15 mouse cellular contexts compared by ENCODE assay signal in the genomic region with DNA sequence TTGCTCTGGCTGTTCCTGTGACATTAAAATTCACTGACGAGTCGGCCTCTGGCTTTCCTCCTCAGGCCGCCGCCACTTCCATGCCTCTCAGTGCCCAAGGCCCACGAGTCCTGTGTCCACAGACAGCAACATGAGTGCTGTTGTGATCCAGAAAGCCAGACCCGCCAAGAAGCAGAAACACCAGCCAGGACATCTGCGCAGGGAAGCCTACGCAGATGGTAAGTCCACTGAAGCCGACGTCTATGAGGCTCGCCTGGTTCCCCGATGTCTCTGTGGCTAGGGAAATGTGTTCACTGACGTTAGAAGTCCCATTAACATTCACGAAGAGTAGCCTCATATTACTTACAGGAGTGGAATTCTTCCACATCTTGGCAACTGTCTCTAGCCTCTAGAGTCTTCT.
DNase-seq lines count a peak whose midpoint lies in the region; ATAC-seq and TF ChIP-seq lines count a peak whose summit lies in the region.
"Had no signal": no experiment of that assay in that cellular context is flagged by ENCODE, and none has a peak within 500 bp of the region (broad histone marks: within the 10 kb centered on the region; RNA-seq: fewer than 3 reads in every experiment).

No protein-coding gene starts in this region.

- intact Hi-C loops in gastrocnemius, postnatal 36 days (cut with DNase I): no loop called here

- TF ChIP-seq CTCF in forebrain, postnatal 0 days (IDR thresholded peaks at IDR 0.05; ENCODE audit: low read depth): no peak

- no peak for ATAC-seq in forebrain, postnatal 0 days
- ATAC-seq in embryonic facial prominence, embryonic 14.5 days (ENCODE audit: low read depth): no peak
- ATAC-seq in heart, embryonic 11.5 days (replicated peaks; ENCODE audit: insufficient number of reproducible peaks, low FRiP score, low TSS enrichment): no peak
- ATAC-seq: activated CD4-positive, CD25-positive, alpha-beta regulatory T cell, adult 4 months had no signal

- H3K4me1 ChIP-seq in forebrain, postnatal 0 days (ENCODE audit: insufficient read depth): 0 out of 2 replicates have a peak, but pooled peaks cover 3% of the 10 kb centered on the region
- H3K4me1 ChIP-seq in forebrain, embryonic 10.5 days: no peaks in the 10 kb centered on the region
- no peaks in the 10 kb centered on the region for H3K4me1 ChIP-seq in embryonic facial prominence, embryonic 14.5 days (ENCODE audit: control insufficient read depth, insufficient read depth, low read length)
- H3K4me1 ChIP-seq in heart, embryonic 11.5 days (ENCODE audit: control insufficient read depth, insufficient read depth, low read length): no peaks in the 10 kb centered on the region
- H3K4me1 ChIP-seq: megakaryocyte, embryonic 14.5 days had no signal

- no peaks in the 10 kb centered on the region for H3K9me3 ChIP-seq in forebrain, postnatal 0 days (ENCODE audit: low read length)
- H3K9me3 ChIP-seq in forebrain, embryonic 10.5 days: no peaks in the 10 kb centered on the region
- H3K9me3 ChIP-seq in embryonic facial prominence, embryonic 14.5 days (ENCODE audit: control insufficient read depth, low read length): no peaks in the 10 kb centered on the region
- H3K9me3 ChIP-seq in heart, embryonic 11.5 days (replicated peaks; ENCODE audit: control insufficient read depth, low read length): no peaks in the 10 kb centered on the region

- H3K27me3 ChIP-seq in forebrain, postnatal 0 days (ENCODE audit: insufficient read depth, low read length): no peaks in the 10 kb centered on the region
- H3K27me3 ChIP-seq in forebrain, embryonic 10.5 days (ENCODE audit: poor library complexity, severe bottlenecking): no peaks in the 10 kb centered on the region
- H3K27me3 ChIP-seq in embryonic facial prominence, embryonic 14.5 days (replicated peaks; ENCODE audit: control insufficient read depth, insufficient read depth, low read length): no peaks in the 10 kb centered on the region
- H3K27me3 ChIP-seq in heart, embryonic 11.5 days (ENCODE audit: control insufficient read depth, insufficient read depth, low read length): no peaks in the 10 kb centered on the region
- H3K27me3 ChIP-seq: megakaryocyte, embryonic 14.5 days had no signal

- no peak overlapping the region for H3K4me2 ChIP-seq in forebrain, postnatal 0 days (ENCODE audit: low read depth)
- H3K4me2 ChIP-seq in embryonic facial prominence, embryonic 14.5 days (ENCODE audit: low read depth, low read length): no peak overlapping the region
- no peak overlapping the region for H3K4me2 ChIP-seq in heart, embryonic 11.5 days

- H3K27ac ChIP-seq in forebrain, postnatal 0 days (ENCODE audit: low read depth, low read length): no peak overlapping the region
- H3K27ac ChIP-seq in forebrain, embryonic 10.5 days: no peak overlapping the region
- no peak overlapping the region for H3K27ac ChIP-seq in embryonic facial prominence, embryonic 14.5 days (replicated peaks; ENCODE audit: low read depth, low read length)
- H3K27ac ChIP-seq in heart, embryonic 11.5 days (ENCODE audit: low read depth, low read length): no peak overlapping the region
- H3K27ac ChIP-seq: heart, adult 2 months; liver, embryonic 14.5 days had no signal

- WGBS in forebrain, postnatal 0 days: 71% methylated on average over 14 of the region's 14 CpGs
- 92% methylated on average over 14 of the region's 14 CpGs for WGBS in forebrain, embryonic 10.5 days
- WGBS in embryonic facial prominence, embryonic 14.5 days: 81% methylated on average over 14 of the region's 14 CpGs
- WGBS in heart, embryonic 11.5 days (ENCODE audit: insufficient replicate concordance): 86% methylated on average over 14 of the region's 14 CpGs

- no peak overlapping the region for H3K4me3 ChIP-seq in forebrain, postnatal 0 days (ENCODE audit: low read depth, low read length)
- H3K4me3 ChIP-seq in forebrain, embryonic 10.5 days: no peak overlapping the region
- H3K4me3 ChIP-seq in embryonic facial prominence, embryonic 14.5 days (ENCODE audit: low read depth, low read length): no peak overlapping the region
- H3K4me3 ChIP-seq in heart, embryonic 11.5 days (ENCODE audit: low read depth, low read length): no peak overlapping the region
- H3K4me3 ChIP-seq: heart, adult 2 months; megakaryocyte, embryonic 14.5 days had no signal

- 0 out of 2 replicates have a peak, but pooled peaks cover 4% of the 10 kb centered on the region for H3K36me3 ChIP-seq in forebrain, postnatal 0 days (ENCODE audit: insufficient read depth)
- H3K36me3 ChIP-seq in forebrain, embryonic 10.5 days (replicated peaks): peaks cover 10% of the 10 kb centered on the region
- H3K36me3 ChIP-seq in embryonic facial prominence, embryonic 14.5 days (ENCODE audit: control insufficient read depth, insufficient read depth, low read length): peaks cover 24% of the 10 kb centered on the region
- no peaks in the 10 kb centered on the region for H3K36me3 ChIP-seq in heart, embryonic 11.5 days (ENCODE audit: control insufficient read depth, insufficient read depth, low read length)

- no peak overlapping the region for H3K9ac ChIP-seq in forebrain, postnatal 0 days
- H3K9ac ChIP-seq in embryonic facial prominence, embryonic 14.5 days (ENCODE audit: low read depth, low read length): no peak overlapping the region
- H3K9ac ChIP-seq in heart, embryonic 11.5 days (ENCODE audit: low read depth, low read length): no peak overlapping the region
- H3K9ac ChIP-seq: liver, embryonic 14.5 days had no signal

- peak; percentile 26 for DNase-seq in forebrain, postnatal 0 days
- no peak for DNase-seq in forebrain, embryonic 10.5 days (ENCODE audit: extremely low spot score, low spot score)
- peak; percentile 44 for DNase-seq in ES-CJ7 (ENCODE audit: low read depth, low spot score)
- peak; percentile 32 for DNase-seq in embryonic facial prominence, embryonic 14.5 days (ENCODE audit: low spot score)
- peak; percentile 25 to 42 for DNase-seq in gastrocnemius, postnatal 36 days
- DNase-seq in c-Kit-positive CD71-positive TER-119-positive erythroid progenitor cells, embryonic 14.5 days (ENCODE audit: low spot score): no peak
- no peak for DNase-seq in lung, postnatal 4 days
- DNase-seq: adrenal gland, postnatal 14 days; cerebellum, postnatal 25 days; heart, adult 2 months; thymus, adult 18-20 months had no signal

Comparison
In these comparisons a context has a peak if more than half of its experiments do, and no peak if none do; other contexts are left out.
1. DNase-seq: peak in forebrain, postnatal 0 days (single experiment), ES-CJ7 (single experiment), embryonic facial prominence, embryonic 14.5 days (single experiment) and gastrocnemius, postnatal 36 days (2 of 2); none in forebrain, embryonic 10.5 days (single experiment), c-Kit-positive CD71-positive TER-119-positive erythroid progenitor cells, embryonic 14.5 days (single experiment) and lung, postnatal 4 days (0 of 2).